Mouse (Mus musculus): ENCODE data around the gene Nudc.

DNA sequence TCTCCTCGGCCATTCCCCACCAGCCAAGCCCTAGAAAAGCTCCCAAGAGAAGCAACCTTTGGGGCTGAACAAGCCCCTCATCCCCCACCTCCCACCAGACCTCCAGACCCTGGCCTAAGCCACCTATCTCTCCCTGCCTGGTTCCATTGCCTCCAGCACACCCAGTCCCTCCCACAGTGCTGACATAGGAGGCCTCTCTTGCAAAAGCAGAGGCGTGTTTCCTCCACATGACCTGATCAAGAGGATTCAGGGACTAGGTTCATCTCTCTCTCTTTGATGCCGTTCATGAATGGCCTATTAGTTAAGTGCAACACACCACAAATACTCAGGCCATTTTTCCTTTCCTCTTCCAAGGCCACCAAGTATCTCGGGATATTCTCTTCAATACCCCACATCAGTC lies 14.1 kb upstream of the Nudc start:
- TF ChIP-seq POLR2A (IDR thresholded peaks at IDR 0.05; ENCODE audit: borderline replicate concordance, insufficient read depth, low read length) (no peak), CTCF (IDR thresholded peaks at IDR 0.05; ENCODE audit: borderline replicate concordance, insufficient read depth, low read depth, low read length) (no peak)
